In genomic region chr12:19246731-19247130, GRCm38 (mm10) we compare ENCODE assay signal across 8 mouse cellular contexts.
DNase-seq lines count a peak whose midpoint lies in the region; TF ChIP-seq lines count a peak whose summit lies in the region.
"Not testable (repeated sequence)": the region's sequence is repeated elsewhere in the genome, so short reads cannot be mapped to it uniquely, and the experiment has no call there.

No protein-coding gene starts in this region.

- intact Hi-C loops in left cerebral cortex, adult 2 months (cut with DNase I) = not testable (repeated sequence)

- TF ChIP-seq POLR2A in kidney, adult 2 months (IDR thresholded peaks at IDR 0.05; ENCODE audit: low read depth, low read length) = not testable (repeated sequence)

- H3K27ac ChIP-seq in kidney, adult 2 months (ENCODE audit: insufficient read depth, low read depth, low read length); left cerebral cortex, adult 2 months: not testable (repeated sequence)

- peak; percentile 4 for DNase-seq in adrenal gland, adult 8-10 months
- peak; percentile 23 for DNase-seq in cerebellum, adult 9-11 months
- DNase-seq in heart, adult 11 months = peak; percentile 94
- peak; percentile 53 for DNase-seq in kidney, adult 2 months
- not testable (repeated sequence) for DNase-seq in left cerebral cortex, adult 2 months (ENCODE audit: extremely low spot score in 1 of 2, low spot score in 2 of 2)
- peak; percentile 5 for DNase-seq in ovary, postnatal 14 days (ENCODE audit: low spot score)
- peak; percentile 11 for DNase-seq in thymus, postnatal 14 days

- not testable (repeated sequence) for H3K27me3 ChIP-seq in E14TG2a.4 (ENCODE audit: insufficient read depth, low read length); kidney, adult 2 months (replicated peaks; ENCODE audit: control insufficient read depth, insufficient read depth, low read length)

- H3K9me3 ChIP-seq in E14TG2a.4 (ENCODE audit: low read length) = peaks cover 20% of the 10 kb centered on the region

- WGBS in kidney, adult 2 months = 93% methylated on average over 23 of the region's 23 CpGs

- peak; percentile 17; the same call in 1 of the 2 replicates for TF ChIP-seq CTCF in E14TG2a.4 (conservative IDR thresholded peaks at IDR 0.05; ENCODE audit: low read length)
- TF ChIP-seq CTCF in kidney, adult 2 months (conservative IDR thresholded peaks at IDR 0.05; ENCODE audit: insufficient read depth, insufficient read length, low read depth, low read length) = not testable (repeated sequence)
- peak; percentile 33 for TF ChIP-seq CTCF in left cerebral cortex, adult 2 months (IDR thresholded peaks at IDR 0.05)

- peak overlapping the region; percentile 59 for H3K4me3 ChIP-seq in E14TG2a.4 (replicated peaks; ENCODE audit: low read length)
- H3K4me3 ChIP-seq in kidney, adult 2 months (ENCODE audit: insufficient read depth, low read depth, low read length); left cerebral cortex, adult 2 months: not testable (repeated sequence)

- H3K4me1 ChIP-seq in E14TG2a.4 (replicated peaks; ENCODE audit: low read depth, low read length); kidney, adult 2 months (ENCODE audit: control insufficient read depth, insufficient read depth, low read length): not testable (repeated sequence)

- not testable (repeated sequence) for H3K36me3 ChIP-seq in E14TG2a.4 (ENCODE audit: insufficient read depth, low read length); kidney, adult 2 months (ENCODE audit: control insufficient read depth, insufficient read depth, low read length)
